ENCODE assay signal across 9 mouse cellular contexts in the genomic region with DNA sequence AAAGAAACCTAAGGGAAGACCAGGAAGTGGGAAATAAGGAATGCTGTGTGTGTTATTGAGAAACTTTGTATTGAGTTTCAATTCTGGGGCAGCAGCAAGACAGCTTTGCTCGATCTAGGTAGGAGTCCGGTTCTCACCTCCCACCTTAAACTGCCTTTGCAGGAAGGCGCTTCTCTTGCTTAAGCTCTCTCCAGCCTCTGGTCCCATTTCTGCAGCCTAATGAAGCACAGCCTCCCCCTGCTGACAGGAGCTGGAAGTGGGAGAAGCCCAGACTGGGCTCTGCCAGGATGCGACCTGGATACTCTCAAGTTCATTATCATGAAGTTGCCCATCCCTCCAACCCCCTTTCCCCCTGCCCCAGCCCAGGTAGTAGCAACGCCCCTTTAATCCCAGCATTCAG. TPM values are rescaled to one million over a fixed set of nuclear protein-coding genes. Genes with fewer than 3 reads are reported as not detected.
A peak's percentile ranks its signal among the peaks of the same experiment; 100 is the strongest.
DNase-seq lines count a peak whose midpoint lies in the region; ATAC-seq lines count a peak whose summit lies in the region.
"Had no signal": no experiment of that assay in that cellular context is flagged by ENCODE, and none has a peak within 500 bp of the region (broad histone marks: within the 10 kb centered on the region; RNA-seq: fewer than 3 reads in every experiment).

No protein-coding gene starts in this region.

- no peak overlapping the region for H3K4me3 ChIP-seq in liver, embryonic 12.5 days
- H3K4me3 ChIP-seq in lung, embryonic 16.5 days (ENCODE audit: low read length), result no peak overlapping the region

- H3K9me3 ChIP-seq in liver, embryonic 12.5 days (replicated peaks), result no peaks in the 10 kb centered on the region
- H3K9me3 ChIP-seq in lung, embryonic 16.5 days (ENCODE audit: control insufficient read depth, low read length), result no peaks in the 10 kb centered on the region
- H3K9me3 ChIP-seq: hindbrain, embryonic 15.5 days had no signal

- H3K27me3 ChIP-seq in liver, embryonic 12.5 days (replicated peaks), result peaks cover 78% of the 10 kb centered on the region
- peaks cover 51% of the 10 kb centered on the region for H3K27me3 ChIP-seq in lung, embryonic 16.5 days (ENCODE audit: control insufficient read depth, insufficient read depth, low read depth, low read length)

- 8% methylated on average over 5 of the region's 5 CpGs for WGBS in liver, embryonic 12.5 days (ENCODE audit: insufficient replicate concordance)
- 8% methylated on average over 5 of the region's 5 CpGs for WGBS in lung, embryonic 16.5 days

- peak; percentile 36 for DNase-seq in liver
- peak; percentile 93 to 94 for DNase-seq in cerebellum, postnatal 10 days
- peak; percentile 61 to 73 for DNase-seq in frontal cortex, postnatal 25 days (ENCODE audit: low spot score in 2 of 2)
- peak; percentile 59 to 66 for DNase-seq in kidney, postnatal 25 days
- peak; percentile 86 for DNase-seq in right cerebral cortex, adult 18-20 months

- no peak for ATAC-seq in liver, embryonic 12.5 days
- ATAC-seq in lung, embryonic 16.5 days (ENCODE audit: low read depth), result peak; percentile 61; the same call in 1 of the 2 replicates
- ATAC-seq in megakaryocyte progenitor cell, adult 5-6 weeks (replicated peaks; ENCODE audit: poor library complexity), result no peak

- H3K9ac ChIP-seq in liver, embryonic 12.5 days, result no peak overlapping the region
- H3K9ac ChIP-seq in lung, embryonic 16.5 days (ENCODE audit: low read length), result no peak overlapping the region

- H3K4me1 ChIP-seq in liver, embryonic 12.5 days, result no peaks in the 10 kb centered on the region
- peaks cover 9% of the 10 kb centered on the region for H3K4me1 ChIP-seq in lung, embryonic 16.5 days (replicated peaks; ENCODE audit: control insufficient read depth, insufficient read depth, low read length)

- no peak overlapping the region for H3K4me2 ChIP-seq in liver, embryonic 12.5 days
- H3K4me2 ChIP-seq in lung, embryonic 16.5 days (ENCODE audit: low read depth, low read length), result no peak overlapping the region

- no peak overlapping the region for H3K27ac ChIP-seq in liver, embryonic 12.5 days
- H3K27ac ChIP-seq in lung, embryonic 16.5 days (ENCODE audit: low read length), result no peak overlapping the region

- H3K36me3 ChIP-seq in liver, embryonic 12.5 days, result no peaks in the 10 kb centered on the region
- H3K36me3 ChIP-seq in lung, embryonic 16.5 days (ENCODE audit: control insufficient read depth, insufficient read depth, low read length), result no peaks in the 10 kb centered on the region
- H3K36me3 ChIP-seq: hindbrain, embryonic 15.5 days had no signal

RNA-seq across cellular contexts. Expression of a gene that starts 1.6 kb away (rescaled TPM):
- 0.75 and 1.2 TPM in 2 replicates for polyA plus RNA-seq in liver, embryonic 12.5 days (2016; fragmentation: Nextera tagmentation; extraction: Ambion mirVana)
- 3.2 and 3.3 TPM in 2 replicates for polyA plus RNA-seq in lung, embryonic 16.5 days (2015; fragmentation: Nextera tagmentation; extraction: Ambion mirVana)
- not detected in 2 replicates for total RNA-seq in megakaryocyte progenitor cell, adult 5-6 weeks (2015)
- not detected in 2 replicates for total RNA-seq in megakaryocyte progenitor cell, adult 5-6 weeks (2017)

Comparison
In these comparisons a context has a peak if more than half of its experiments do, and no peak if none do; other contexts are left out.
1. DNase-seq: peak in every context shown above with its lines; median percentile 94 in cerebellum, postnatal 10 days; 86 in right cerebral cortex, adult 18-20 months; 67 in frontal cortex, postnatal 25 days; 62 in kidney, postnatal 25 days; 36 in liver.